Mouse (Mus musculus) cerebellum, adult 2 months (tissue): Measurements from ENCODE around the gene U2af2.
"Not testable (repeated sequence)": the region's sequence is repeated elsewhere in the genome, so short reads cannot be mapped to it uniquely, and the experiment has no call there.

Source experiments
- CTCF ChIP-seq: fragments of 200-500 bp; IDR thresholded peaks from 2 replicates; pipeline ENCODE4 v1.5.1; 2011; ENCODE audit warnings: low read depth, mild to moderate bottlenecking, control low read depth, low read length, moderate library complexity, borderline replicate concordance; ENCODE audit not compliant: insufficient read depth
- POLR2A ChIP-seq: fragments of 200-500 bp; IDR thresholded peaks from 2 replicates; pipeline ENCODE4 v1.6.1; 2011; ENCODE audit warnings: low read length, control low read depth, borderline replicate concordance; ENCODE audit not compliant: insufficient read depth

- TF ChIP-seq CTCF, POLR2A: not testable (repeated sequence)
Observed at GRCm38 (mm10) chr7:5019576-5019975, 42.4 kb upstream of the U2af2 start.
